Comparison of ENCODE assay signal across 8 mouse cellular contexts in genomic region chr11:61410129-61410528, GRCm38 (mm10). TPM values are rescaled to one million over a fixed set of nuclear protein-coding genes. Genes with fewer than 3 reads are reported as not detected.
DNase-seq lines count a peak whose midpoint lies in the region; ATAC-seq and TF ChIP-seq lines count a peak whose summit lies in the region.

No protein-coding gene starts in this region.

- no peaks in the 10 kb centered on the region for H3K9me3 ChIP-seq in kidney, embryonic 15.5 days (replicated peaks)
- no peaks in the 10 kb centered on the region for H3K9me3 ChIP-seq in liver, postnatal 0 days (ENCODE audit: low read length)

- peak; percentile 94 for DNase-seq in kidney, adult 18-20 months
- DNase-seq in c-Kit-positive CD71-positive TER-119-negative erythroid progenitor cells, embryonic 14.5 days (ENCODE audit: low read depth), result peak; percentile 64
- peak; percentile 88 to 97 for DNase-seq in frontal cortex, postnatal 25 days (ENCODE audit: low spot score in 2 of 2)
- peak; percentile 88 for DNase-seq in kidney, postnatal 14 days
- DNase-seq in liver, postnatal 0 days, result peak; percentile 88
- peak; percentile 85 for DNase-seq in right cerebral cortex, adult 18-20 months
- DNase-seq in urinary bladder, adult 2 months (ENCODE audit: low spot score), result peak; percentile 73

- no peaks in the 10 kb centered on the region for H3K36me3 ChIP-seq in kidney, embryonic 15.5 days
- no peaks in the 10 kb centered on the region for H3K36me3 ChIP-seq in liver, postnatal 0 days (replicated peaks; ENCODE audit: insufficient read depth, low read length)

- TF ChIP-seq EP300 in liver, postnatal 0 days (IDR thresholded peaks at IDR 0.05; ENCODE audit: low read depth), result no peak

- no peak overlapping the region for H3K4me2 ChIP-seq in kidney, embryonic 15.5 days
- no peak overlapping the region for H3K4me2 ChIP-seq in liver, postnatal 0 days (ENCODE audit: low read depth, low read length)

- no peak overlapping the region for H3K9ac ChIP-seq in kidney, embryonic 15.5 days
- H3K9ac ChIP-seq in liver, postnatal 0 days (replicated peaks), result no peak overlapping the region

- H3K27me3 ChIP-seq in kidney, embryonic 15.5 days, result peaks cover 10% of the 10 kb centered on the region; the same call in 1 of the 2 replicates
- H3K27me3 ChIP-seq in liver, postnatal 0 days (ENCODE audit: insufficient read depth, low read length), result no peaks in the 10 kb centered on the region

- 0% methylated on average over 1 of the region's 1 CpGs for WGBS in kidney, embryonic 15.5 days
- 0% methylated on average over 1 of the region's 1 CpGs for WGBS in liver, postnatal 0 days (ENCODE audit: insufficient replicate concordance)

- no peak overlapping the region for H3K27ac ChIP-seq in kidney, embryonic 15.5 days
- no peak overlapping the region for H3K27ac ChIP-seq in liver, postnatal 0 days (ENCODE audit: low read depth)

- TF ChIP-seq CTCF in liver, postnatal 0 days (IDR thresholded peaks at IDR 0.05; ENCODE audit: low read depth), result peak; percentile 97

- ATAC-seq in kidney, embryonic 15.5 days (replicated peaks; ENCODE audit: low FRiP score), result no peak
- ATAC-seq in liver, postnatal 0 days, result no peak

- H3K4me3 ChIP-seq in kidney, embryonic 15.5 days (replicated peaks), result no peak overlapping the region
- H3K4me3 ChIP-seq in liver, postnatal 0 days (ENCODE audit: low read depth, low read length), result no peak overlapping the region

- no peaks in the 10 kb centered on the region for H3K4me1 ChIP-seq in kidney, embryonic 15.5 days
- no peaks in the 10 kb centered on the region for H3K4me1 ChIP-seq in liver, postnatal 0 days (ENCODE audit: insufficient read depth)

RNA-seq across cellular contexts. Expression of gene Slc47a1, which starts 32.0 kb away (rescaled TPM):
- 23.5 and 24.8 TPM in 2 replicates for polyA plus RNA-seq in kidney, embryonic 15.5 days (2015; fragmentation: Nextera tagmentation; extraction: Ambion mirVana)
- 27.5 and 30.2 TPM in 2 replicates for polyA plus RNA-seq in liver, postnatal 0 days (2015; fragmentation: Nextera tagmentation; extraction: Ambion mirVana)
- 24.4 and 29.1 TPM in 2 replicates for polyA plus RNA-seq in urinary bladder, adult 2 months (2012; rRNA removed)

RNA-seq across cellular contexts. Expression of gene Rnf112, which starts 43.8 kb away (rescaled TPM):
- polyA plus RNA-seq in kidney, embryonic 15.5 days (2015; fragmentation: Nextera tagmentation; extraction: Ambion mirVana), result 0.30 and 1.1 TPM in 2 replicates
- 0.04 and 0.06 TPM in 2 replicates for polyA plus RNA-seq in liver, postnatal 0 days (2015; fragmentation: Nextera tagmentation; extraction: Ambion mirVana)
- polyA plus RNA-seq in urinary bladder, adult 2 months (2012; rRNA removed), result 0.87 and 1.3 TPM in 2 replicates
